Mouse (Mus musculus): ENCODE measurements around the gene Wiz. TPM values are rescaled to one million over a fixed set of nuclear protein-coding genes. Genes with fewer than 3 reads are reported as not detected.

The Wiz gene
- polyA plus RNA-seq, 1 experiment from 2014 or later = 46.2 TPM

GRCm38 (mm10) chr17:32349851-32350381 lies 39.3 kb downstream of the Wiz start:
- H3K36me3 ChIP-seq (ENCODE audit: control insufficient read depth, insufficient read depth, low read length) = peaks cover 6% of the 10 kb centered on the region
- peak overlapping the region; percentile 85 for H3K9ac ChIP-seq (replicated peaks; ENCODE audit: low read depth, low read length)
- peak; percentile 49 for ATAC-seq (ENCODE audit: low read depth)
- H3K27ac ChIP-seq (ENCODE audit: low read depth, low read length) = peak overlapping the region; percentile 87
- peak overlapping the region; percentile 84 for H3K4me2 ChIP-seq (ENCODE audit: low read depth, low read length)
- peak overlapping the region; percentile 81 for H3K4me3 ChIP-seq (ENCODE audit: low read depth, low read length)
- H3K4me1 ChIP-seq (ENCODE audit: control insufficient read depth, insufficient read depth, low read length) = peaks cover 21% of the 10 kb centered on the region
- no peaks in the 10 kb centered on the region for H3K27me3 ChIP-seq (ENCODE audit: control insufficient read depth, insufficient read depth, low read length)
- H3K9me3 ChIP-seq (ENCODE audit: control insufficient read depth, low read length) = no peaks in the 10 kb centered on the region
- under 1% methylated on average over 24 of the region's 24 CpGs for WGBS

GRCm38 (mm10) chr17:32349037-32349732 lies 40.1 kb downstream of the Wiz start:
- Histone ChIP-seq H3K9me3 (ENCODE audit: control insufficient read depth, low read length) (no peaks in the 10 kb centered on the region), H3K36me3 (ENCODE audit: control insufficient read depth, insufficient read depth, low read length) (0 out of 2 replicates have a peak, but pooled peaks cover 5% of the 10 kb centered on the region), H3K9ac (replicated peaks; ENCODE audit: low read depth, low read length) (peak overlapping the region; percentile 85), H3K4me2 (ENCODE audit: low read depth, low read length) (peak overlapping the region; percentile 84), H3K27me3 (ENCODE audit: control insufficient read depth, insufficient read depth, low read length) (no peaks in the 10 kb centered on the region), H3K4me1 (ENCODE audit: control insufficient read depth, insufficient read depth, low read length) (peaks cover 21% of the 10 kb centered on the region), H3K4me3 (ENCODE audit: low read depth, low read length) (peak overlapping the region; percentile 81), H3K27ac (ENCODE audit: low read depth, low read length) (peak overlapping the region; percentile 87; the same call in 1 of the 2 replicates)
- 0 out of 2 replicates have a peak, but pooled peaks have one; percentile 21 for ATAC-seq (ENCODE audit: low read depth)
- WGBS = 14% methylated on average over 4 of the region's 4 CpGs

- Histone ChIP-seq H3K27me3 (ENCODE audit: control insufficient read depth, insufficient read depth, low read length) (no peaks in the 10 kb centered on the region), H3K9ac (replicated peaks; ENCODE audit: low read depth, low read length) (no peak overlapping the region; the same call in 1 of the 2 replicates), H3K27ac (ENCODE audit: low read depth, low read length) (no peak overlapping the region), H3K4me2 (ENCODE audit: low read depth, low read length) (peak overlapping the region; percentile 84), H3K4me3 (ENCODE audit: low read depth, low read length) (peak overlapping the region; percentile 81; the same call in 1 of the 2 replicates), H3K36me3 (ENCODE audit: control insufficient read depth, insufficient read depth, low read length) (0 out of 2 replicates have a peak, but pooled peaks cover 5% of the 10 kb centered on the region), H3K4me1 (ENCODE audit: control insufficient read depth, insufficient read depth, low read length) (peaks cover 21% of the 10 kb centered on the region), H3K9me3 (ENCODE audit: control insufficient read depth, low read length) (no peaks in the 10 kb centered on the region)
- ATAC-seq (ENCODE audit: low read depth) = no peak
- WGBS = 90% methylated on average over 2 of the region's 2 CpGs
Measured at GRCm38 (mm10) chr17:32348406-32348805, 40.8 kb downstream of the Wiz start.

GRCm38 (mm10) chr17:32341102-32341501 lies 48.1 kb downstream of the Wiz start:
- Histone ChIP-seq H3K9me3 (ENCODE audit: control insufficient read depth, low read length) (no peaks in the 10 kb centered on the region), H3K4me1 (ENCODE audit: control insufficient read depth, insufficient read depth, low read length) (no peaks in the 10 kb centered on the region), H3K4me2 (ENCODE audit: low read depth, low read length) (no peak overlapping the region), H3K36me3 (ENCODE audit: control insufficient read depth, insufficient read depth, low read length) (peaks cover 20% of the 10 kb centered on the region), H3K9ac (replicated peaks; ENCODE audit: low read depth, low read length) (no peak overlapping the region), H3K27me3 (ENCODE audit: control insufficient read depth, insufficient read depth, low read length) (no peaks in the 10 kb centered on the region), H3K27ac (ENCODE audit: low read depth, low read length) (no peak overlapping the region), H3K4me3 (ENCODE audit: low read depth, low read length) (no peak overlapping the region)
- ATAC-seq (ENCODE audit: low read depth) = no peak
- WGBS = 92% methylated on average over 1 of the region's 1 CpGs

GRCm38 (mm10) chr17:32340110-32340509 lies 49.1 kb downstream of the Wiz start:
- no peaks in the 10 kb centered on the region for H3K9me3 ChIP-seq (ENCODE audit: control insufficient read depth, low read length)
- H3K9ac ChIP-seq (replicated peaks; ENCODE audit: low read depth, low read length) = no peak overlapping the region
- WGBS = 89% methylated on average over 1 of the region's 1 CpGs
- H3K4me3 ChIP-seq (ENCODE audit: low read depth, low read length) = no peak overlapping the region
- peaks cover 30% of the 10 kb centered on the region for H3K36me3 ChIP-seq (ENCODE audit: control insufficient read depth, insufficient read depth, low read length)
- ATAC-seq (ENCODE audit: low read depth) = no peak
- no peaks in the 10 kb centered on the region for H3K4me1 ChIP-seq (ENCODE audit: control insufficient read depth, insufficient read depth, low read length)
- no peak overlapping the region for H3K27ac ChIP-seq (ENCODE audit: low read depth, low read length)
- H3K4me2 ChIP-seq (ENCODE audit: low read depth, low read length) = no peak overlapping the region
- no peaks in the 10 kb centered on the region for H3K27me3 ChIP-seq (ENCODE audit: control insufficient read depth, insufficient read depth, low read length)

GRCm38 (mm10) chr17:32335869-32336268 lies 53.4 kb downstream of the Wiz start:
- ATAC-seq (ENCODE audit: low read depth) = no peak
- 90% methylated on average over 2 of the region's 2 CpGs for WGBS
- Histone ChIP-seq H3K36me3 (ENCODE audit: control insufficient read depth, insufficient read depth, low read length) (peaks cover 64% of the 10 kb centered on the region), H3K4me2 (ENCODE audit: low read depth, low read length) (no peak overlapping the region), H3K27ac (ENCODE audit: low read depth, low read length) (no peak overlapping the region), H3K9me3 (ENCODE audit: control insufficient read depth, low read length) (no peaks in the 10 kb centered on the region), H3K27me3 (ENCODE audit: control insufficient read depth, insufficient read depth, low read length) (no peaks in the 10 kb centered on the region), H3K4me3 (ENCODE audit: low read depth, low read length) (no peak overlapping the region), H3K4me1 (ENCODE audit: control insufficient read depth, insufficient read depth, low read length) (no peaks in the 10 kb centered on the region), H3K9ac (replicated peaks; ENCODE audit: low read depth, low read length) (no peak overlapping the region)

GRCm38 (mm10) chr17:32334921-32335320 lies 54.3 kb downstream of the Wiz start:
- H3K9me3 ChIP-seq (ENCODE audit: control insufficient read depth, low read length) = no peaks in the 10 kb centered on the region
- no peaks in the 10 kb centered on the region for H3K4me1 ChIP-seq (ENCODE audit: control insufficient read depth, insufficient read depth, low read length)
- no peak for ATAC-seq (ENCODE audit: low read depth)
- H3K4me3 ChIP-seq (ENCODE audit: low read depth, low read length) = no peak overlapping the region
- H3K4me2 ChIP-seq (ENCODE audit: low read depth, low read length) = no peak overlapping the region
- H3K27me3 ChIP-seq (ENCODE audit: control insufficient read depth, insufficient read depth, low read length) = no peaks in the 10 kb centered on the region
- peaks cover 67% of the 10 kb centered on the region for H3K36me3 ChIP-seq (ENCODE audit: control insufficient read depth, insufficient read depth, low read length)
- H3K9ac ChIP-seq (replicated peaks; ENCODE audit: low read depth, low read length) = no peak overlapping the region
- H3K27ac ChIP-seq (ENCODE audit: low read depth, low read length) = no peak overlapping the region
- WGBS = 97% methylated on average over 12 of the region's 12 CpGs

GRCm38 (mm10) chr17:32333675-32334303 lies 55.5 kb downstream of the Wiz start:
- H3K4me3 ChIP-seq (ENCODE audit: low read depth, low read length) = no peak overlapping the region
- 89% methylated on average over 30 of the region's 31 CpGs for WGBS
- peaks cover 65% of the 10 kb centered on the region for H3K36me3 ChIP-seq (ENCODE audit: control insufficient read depth, insufficient read depth, low read length)
- ATAC-seq (ENCODE audit: low read depth) = no peak
- no peak overlapping the region for H3K27ac ChIP-seq (ENCODE audit: low read depth, low read length)
- no peaks in the 10 kb centered on the region for H3K4me1 ChIP-seq (ENCODE audit: control insufficient read depth, insufficient read depth, low read length)
- no peak overlapping the region for H3K9ac ChIP-seq (replicated peaks; ENCODE audit: low read depth, low read length)
- H3K9me3 ChIP-seq (ENCODE audit: control insufficient read depth, low read length) = no peaks in the 10 kb centered on the region
- H3K4me2 ChIP-seq (ENCODE audit: low read depth, low read length) = no peak overlapping the region
- no peaks in the 10 kb centered on the region for H3K27me3 ChIP-seq (ENCODE audit: control insufficient read depth, insufficient read depth, low read length)

- H3K4me2 ChIP-seq (ENCODE audit: low read depth, low read length) = no peak overlapping the region
- peaks cover 27% of the 10 kb centered on the region for H3K36me3 ChIP-seq (ENCODE audit: control insufficient read depth, insufficient read depth, low read length)
- no peaks in the 10 kb centered on the region for H3K27me3 ChIP-seq (ENCODE audit: control insufficient read depth, insufficient read depth, low read length)
- no peak overlapping the region for H3K9ac ChIP-seq (replicated peaks; ENCODE audit: low read depth, low read length)
- no peak for ATAC-seq (ENCODE audit: low read depth)
- no peaks in the 10 kb centered on the region; the same call in 1 of the 2 replicates for H3K4me1 ChIP-seq (ENCODE audit: control insufficient read depth, insufficient read depth, low read length)
- no peaks in the 10 kb centered on the region for H3K9me3 ChIP-seq (ENCODE audit: control insufficient read depth, low read length)
- H3K4me3 ChIP-seq (ENCODE audit: low read depth, low read length) = no peak overlapping the region
- no peak overlapping the region for H3K27ac ChIP-seq (ENCODE audit: low read depth, low read length)
Measured at GRCm38 (mm10) chr17:32327501-32327900, 61.7 kb downstream of the Wiz start.

All from neural tube, embryonic 14.5 days (tissue).